ENCODE assay signal across 8 mouse cellular contexts in genomic region chr12:17852138-17852537, GRCm38 (mm10).
DNase-seq lines count a peak whose midpoint lies in the region; TF ChIP-seq lines count a peak whose summit lies in the region.
"Not testable (repeated sequence)": the region's sequence is repeated elsewhere in the genome, so short reads cannot be mapped to it uniquely, and the experiment has no call there.

No protein-coding gene starts in this region.

- H3K36me3 ChIP-seq in kidney, adult 2 months (ENCODE audit: control insufficient read depth, insufficient read depth, low read length); small intestine, adult 2 months (ENCODE audit: control insufficient read depth, insufficient read depth, low read length): not testable (repeated sequence)

- not testable (repeated sequence) for TF ChIP-seq POLR2A in kidney, adult 2 months (IDR thresholded peaks at IDR 0.05; ENCODE audit: low read depth, low read length); small intestine, adult 2 months (IDR thresholded peaks at IDR 0.05; ENCODE audit: low read depth, low read length)

- H3K27me3 ChIP-seq in kidney, adult 2 months (replicated peaks; ENCODE audit: control insufficient read depth, insufficient read depth, low read length); small intestine, adult 2 months (ENCODE audit: control insufficient read depth, insufficient read depth, low read length): not testable (repeated sequence)

- WGBS in kidney, adult 2 months: 40% methylated on average over 3 of the region's 3 CpGs
- 43% methylated on average over 3 of the region's 3 CpGs for WGBS in small intestine, adult 2 months

- not testable (repeated sequence) for H3K4me1 ChIP-seq in kidney, adult 2 months (ENCODE audit: control insufficient read depth, insufficient read depth, low read length); small intestine, adult 2 months (ENCODE audit: control insufficient read depth, insufficient read depth, insufficient read length, low read length)

- not testable (repeated sequence) for H3K27ac ChIP-seq in kidney, adult 2 months (ENCODE audit: insufficient read depth, low read depth, low read length); small intestine, adult 2 months (ENCODE audit: insufficient read depth, low read depth, low read length)

- not testable (repeated sequence) for H3K4me3 ChIP-seq in kidney, adult 2 months (ENCODE audit: insufficient read depth, low read depth, low read length); small intestine, adult 2 months (ENCODE audit: low read depth, low read length)

- peak; percentile 56 for DNase-seq in 416B (ENCODE audit: low read depth)
- peak; percentile 66 to 68 for DNase-seq in adrenal gland, adult 18-20 months (ENCODE audit: low spot score in 2 of 2)
- peak; percentile 47 to 66 for DNase-seq in cerebellum, postnatal 25 days
- peak; percentile 54 for DNase-seq in gastrocnemius, postnatal 10 days
- peak; percentile 58 for DNase-seq in kidney, adult 2 months
- DNase-seq in left cerebral cortex, adult 8-10 months (ENCODE audit: low spot score in 2 of 2): peak; percentile 8 to 57
- peak; percentile 24 for DNase-seq in mesoderm, embryonic 11.5 days (ENCODE audit: low read depth, low spot score)

- peak; percentile 76 for TF ChIP-seq CTCF in kidney, adult 2 months (conservative IDR thresholded peaks at IDR 0.05; ENCODE audit: insufficient read depth, insufficient read length, low read depth, low read length)
- TF ChIP-seq CTCF in small intestine, adult 2 months (IDR thresholded peaks at IDR 0.05; ENCODE audit: extremely low read depth, insufficient read length, insufficient replicate concordance, low read depth, low read length): peak; percentile 49; the same call in 1 of the 2 replicates
